Mouse (Mus musculus) left cerebral cortex, adult 11 months (tissue): ENCODE measurements around the gene H2-M10.6.
A peak's percentile ranks its signal among the peaks of the same experiment; 100 is the strongest.
"Not testable (repeated sequence)": the region's sequence is repeated elsewhere in the genome, so short reads cannot be mapped to it uniquely, and the experiment has no call there.

Experiments used
- DNase-seq: peaks from one replicate; pipeline ENCODE4 v3.0.0; 2022; ENCODE audit warnings: low spot score

The H2-M10.6 gene

DNA sequence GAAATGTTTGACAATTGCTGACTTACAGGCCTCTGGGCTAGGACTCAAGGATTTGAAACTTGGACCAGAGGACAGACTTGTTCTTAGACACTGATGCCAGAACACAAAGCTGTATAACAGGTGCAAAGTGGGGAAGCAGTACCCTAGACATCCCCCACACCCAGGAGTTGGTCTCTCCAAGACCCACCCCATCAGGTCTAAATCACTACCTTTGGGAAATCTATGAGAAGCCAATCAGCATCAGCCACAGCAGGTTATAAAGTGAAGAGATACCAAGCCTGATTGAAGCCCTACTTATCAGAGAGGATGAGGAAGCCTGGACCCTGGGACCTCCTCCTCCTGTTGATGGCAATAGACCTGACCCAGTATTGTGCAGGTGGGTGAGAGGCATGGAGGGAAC lies at the start of gene H2-M10.6:
TSS of gene H2-M10.6 (plus strand) at position 301 of the 400 bp plus-strand sequence.
- no peak for DNase-seq

DNA sequence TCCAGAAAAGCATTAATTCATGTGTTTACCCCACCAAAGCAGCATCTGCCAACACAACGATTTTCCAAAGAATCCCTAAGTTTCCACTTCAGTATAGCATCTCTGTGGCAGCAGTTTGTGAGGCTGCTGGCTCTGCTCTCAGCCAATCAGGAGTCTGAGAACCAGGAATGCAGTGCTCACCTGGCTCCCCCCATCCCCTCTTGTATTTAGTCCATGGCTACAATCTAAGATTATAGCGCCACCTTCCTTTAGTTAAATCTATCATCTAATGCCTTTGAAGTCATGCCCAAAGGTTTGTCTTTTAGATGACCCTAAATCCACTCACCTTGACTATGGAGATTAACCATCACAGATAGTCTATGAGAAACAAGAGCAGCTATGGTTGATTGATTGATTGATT lies 48.2 kb upstream of the H2-M10.6 start:
- no peak for DNase-seq

DNA sequence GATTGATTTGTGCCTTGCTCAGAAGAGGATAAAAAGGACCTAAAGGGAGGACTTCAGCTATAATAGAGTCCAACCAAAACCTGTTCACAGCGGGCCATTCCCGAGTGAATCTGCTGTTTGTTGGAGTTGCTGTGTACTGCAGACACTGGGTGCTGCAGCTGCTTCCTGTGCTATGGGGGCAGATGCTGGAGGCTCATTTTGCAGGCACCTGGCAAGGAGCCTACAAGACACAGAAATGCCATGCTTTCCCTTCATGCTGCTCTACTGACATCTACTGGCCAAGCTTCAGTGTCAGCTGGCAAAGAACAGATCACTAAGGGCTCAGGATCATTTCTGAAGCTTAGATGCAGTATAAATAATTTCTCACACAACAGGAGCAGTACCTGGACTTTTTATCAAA lies 47.7 kb upstream of the H2-M10.6 start:
- DNase-seq = peak; percentile 28

DNA sequence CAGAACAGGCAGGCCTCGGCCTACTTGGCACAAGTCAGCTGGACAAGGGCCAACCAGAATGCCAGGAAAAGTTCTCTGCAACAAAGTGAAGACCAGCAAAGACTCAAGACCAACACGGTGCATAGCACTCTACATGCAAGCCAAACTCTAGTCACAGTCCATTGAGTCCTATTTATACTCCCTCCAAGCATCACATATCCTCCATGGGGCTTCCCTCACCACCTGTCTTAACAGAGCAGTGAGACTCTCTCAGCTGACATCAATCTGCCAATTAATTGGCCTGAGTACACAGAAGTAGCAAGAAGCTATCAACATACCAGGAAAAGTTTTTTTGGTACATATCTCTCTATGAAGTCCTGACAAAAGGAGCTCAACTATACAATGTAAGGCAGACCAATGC lies 46.6 kb upstream of the H2-M10.6 start:
- DNase-seq = not testable (repeated sequence)

DNA sequence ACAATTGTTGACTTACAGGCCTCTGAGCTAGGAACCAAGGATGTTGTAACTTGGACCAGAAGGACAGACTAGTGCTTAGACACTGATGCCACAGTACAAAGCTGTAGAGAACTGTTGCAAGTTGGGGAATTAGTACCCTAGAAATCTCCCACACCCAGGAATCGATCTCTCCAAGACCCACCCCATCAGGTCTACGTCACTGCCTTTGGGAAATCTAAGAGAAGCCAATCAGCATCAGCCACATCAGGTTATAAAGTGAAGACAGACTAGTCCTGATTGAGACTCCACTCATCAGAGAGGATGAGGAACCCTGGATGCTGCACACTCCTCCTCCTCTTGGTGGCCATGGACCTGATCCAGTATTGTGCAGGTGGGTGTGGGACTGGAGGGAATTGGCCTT lies 39.4 kb upstream of the H2-M10.6 start, which contains the start of gene H2-M10.5:
TSS of gene H2-M10.5 (plus strand) at position 301 of the 400 bp plus-strand sequence.
- not testable (repeated sequence) for DNase-seq

DNA sequence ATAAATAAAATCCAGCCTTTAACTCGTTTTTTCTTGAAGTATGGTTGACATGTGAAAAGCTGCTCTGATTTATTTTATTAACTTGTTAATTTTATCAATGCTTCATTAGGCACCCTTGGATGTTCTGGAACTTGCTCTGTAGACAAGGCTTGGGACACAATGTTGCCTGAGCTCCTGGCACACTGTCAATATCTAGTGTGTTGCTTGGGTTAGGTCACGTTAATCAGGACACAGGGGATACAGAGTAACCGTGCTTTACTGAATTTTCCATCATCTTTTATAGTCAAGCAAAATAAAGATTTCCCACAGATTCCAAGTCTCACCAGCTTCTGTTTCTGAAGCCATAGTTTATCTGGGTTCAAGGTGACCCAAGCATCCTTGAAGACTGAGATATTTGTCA lies 30.4 kb upstream of the H2-M10.6 start:
- DNase-seq = no peak

DNA sequence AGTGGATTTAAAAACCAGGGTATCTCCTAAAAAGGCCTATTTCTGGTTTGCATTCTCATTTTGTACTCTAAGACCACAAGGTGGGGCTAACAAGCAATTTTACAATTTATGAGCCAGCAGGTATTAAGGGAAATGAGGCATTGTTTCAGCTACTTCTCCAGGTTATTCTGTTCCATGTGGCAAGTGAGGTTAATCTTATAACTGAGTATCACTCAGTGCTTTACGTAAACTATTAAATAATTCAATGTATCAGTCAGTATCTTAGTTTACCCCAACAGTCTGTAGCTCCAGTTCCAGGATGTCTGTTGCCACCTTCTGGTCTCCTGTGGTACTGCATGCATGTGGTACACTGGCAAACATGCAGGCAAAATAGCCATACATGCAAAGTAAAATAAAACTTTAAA lies 25.5 kb upstream of the H2-M10.6 start:
- DNase-seq = peak; percentile 10

DNA sequence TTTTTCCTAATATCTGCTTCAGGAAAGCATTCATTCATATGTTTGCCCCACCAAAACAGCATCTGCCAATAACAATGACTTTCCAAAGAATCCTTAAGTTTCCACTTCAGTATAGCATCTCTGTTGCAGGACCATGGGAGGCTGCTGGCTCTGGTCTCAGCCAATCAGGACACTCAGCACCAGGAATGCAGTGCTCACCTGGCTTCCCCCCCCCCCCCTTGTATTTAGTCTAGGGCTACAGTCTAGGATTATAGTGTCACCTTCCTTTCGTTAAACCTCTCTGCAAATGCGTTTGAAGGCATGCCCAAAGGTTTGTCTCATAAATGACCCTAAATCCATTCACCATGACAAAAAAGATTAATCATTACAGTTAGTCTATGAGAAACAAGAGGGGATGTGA lies 23.6 kb upstream of the H2-M10.6 start:
- DNase-seq = no peak

DNA sequence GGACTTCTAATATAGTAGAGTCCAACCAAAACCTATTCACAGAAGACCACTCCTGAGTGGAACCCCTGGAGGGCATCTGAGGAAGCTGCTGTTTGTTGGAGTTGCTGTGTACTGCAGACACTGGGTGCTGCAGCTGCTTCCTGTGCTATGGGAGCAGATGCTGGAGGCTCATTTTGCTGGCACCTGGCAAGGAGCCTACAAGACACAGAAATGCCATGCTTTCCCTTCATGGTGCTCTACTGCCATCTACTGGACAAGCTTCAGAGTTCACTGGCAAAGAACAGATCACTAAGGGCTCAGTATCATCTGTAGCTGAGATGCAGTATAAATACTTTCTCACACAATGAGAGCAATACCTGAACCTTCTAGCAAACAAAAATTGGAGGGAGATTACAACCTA lies 23.2 kb upstream of the H2-M10.6 start:
- DNase-seq = peak; percentile 76

DNA sequence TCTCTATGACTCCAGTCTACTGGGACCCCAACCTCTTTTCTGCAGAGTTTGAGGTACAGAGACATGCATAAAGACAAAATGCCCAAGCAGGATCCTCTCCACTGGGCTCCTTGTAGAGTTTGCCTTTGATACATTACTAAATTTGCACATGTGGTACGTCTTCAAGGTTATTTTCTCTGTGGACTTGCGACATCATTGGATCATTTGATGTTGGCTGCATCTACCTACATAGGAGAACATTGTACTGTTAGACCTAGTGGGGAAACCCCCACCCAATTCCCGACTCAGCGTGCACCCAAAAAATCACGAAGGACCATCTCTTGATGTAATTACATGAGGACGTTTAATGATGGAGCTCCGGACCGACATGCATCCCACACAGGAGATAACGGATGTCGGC lies 12.5 kb upstream of the H2-M10.6 start:
- DNase-seq = no peak

DNA sequence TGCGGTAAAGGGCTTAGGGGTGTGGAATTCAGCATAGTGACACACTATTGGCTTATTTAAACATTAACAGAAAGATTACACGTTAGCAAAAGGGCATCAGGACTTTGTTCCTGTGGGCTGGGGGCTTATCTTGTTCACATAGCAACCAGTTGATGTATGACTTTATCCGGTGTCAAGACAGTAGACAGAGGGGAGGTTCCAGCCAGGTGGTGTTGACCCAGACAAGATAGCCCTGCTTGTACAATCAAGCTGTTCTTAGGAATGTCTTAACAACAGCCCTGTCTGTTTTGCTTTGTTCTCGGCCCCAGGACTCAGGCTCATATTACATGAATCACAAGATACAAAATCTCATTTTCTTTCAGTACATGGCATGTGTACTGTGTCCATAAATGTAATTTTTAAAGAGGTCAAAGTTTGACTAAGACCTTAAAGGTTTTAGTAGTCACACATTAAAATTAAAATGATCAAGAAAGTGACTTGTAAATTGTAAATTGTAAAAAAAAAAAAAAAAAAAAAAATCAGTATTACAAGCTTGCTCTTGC lies 12.0 kb upstream of the H2-M10.6 start:
- not testable (repeated sequence) for DNase-seq

DNA sequence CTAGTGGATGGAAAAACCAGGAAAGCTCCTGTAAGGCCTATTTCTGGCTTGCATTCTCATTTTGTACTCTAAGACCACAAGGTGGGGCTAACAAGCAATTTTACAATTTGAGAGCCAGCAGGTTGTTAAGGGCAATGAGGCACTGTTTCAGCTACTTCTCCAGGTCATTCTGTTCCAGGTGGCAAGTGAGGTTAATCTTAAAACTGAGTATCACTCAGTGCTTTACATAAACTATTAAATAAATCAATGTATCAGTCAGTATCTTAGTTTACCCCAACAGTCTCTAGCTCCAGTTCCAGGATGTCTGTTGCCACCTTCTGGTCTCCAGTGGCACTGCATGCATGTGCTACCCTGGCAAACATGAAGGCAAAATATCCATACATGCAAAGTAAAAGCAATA lies 12.0 kb downstream of the H2-M10.6 start:
- peak; percentile 37 for DNase-seq

DNA sequence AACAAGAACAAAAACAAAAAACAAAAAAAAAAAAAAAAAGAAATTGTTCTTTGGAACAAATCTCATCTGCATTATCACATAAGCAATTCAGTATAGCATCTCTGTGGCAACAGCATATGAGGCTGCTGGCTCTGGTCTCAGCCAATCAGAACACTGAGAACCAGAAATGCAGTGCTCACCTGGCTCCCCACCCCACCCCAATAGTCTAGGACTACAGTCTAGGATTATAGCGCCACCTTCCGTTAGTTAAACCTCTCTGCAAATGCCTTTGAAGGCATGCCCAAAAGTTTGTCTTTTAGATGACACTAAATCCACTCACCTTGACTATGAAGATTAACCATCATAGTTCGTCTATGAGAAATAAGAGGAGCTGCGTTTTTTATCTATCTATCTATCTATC lies 13.6 kb downstream of the H2-M10.6 start:
- no peak for DNase-seq

DNA sequence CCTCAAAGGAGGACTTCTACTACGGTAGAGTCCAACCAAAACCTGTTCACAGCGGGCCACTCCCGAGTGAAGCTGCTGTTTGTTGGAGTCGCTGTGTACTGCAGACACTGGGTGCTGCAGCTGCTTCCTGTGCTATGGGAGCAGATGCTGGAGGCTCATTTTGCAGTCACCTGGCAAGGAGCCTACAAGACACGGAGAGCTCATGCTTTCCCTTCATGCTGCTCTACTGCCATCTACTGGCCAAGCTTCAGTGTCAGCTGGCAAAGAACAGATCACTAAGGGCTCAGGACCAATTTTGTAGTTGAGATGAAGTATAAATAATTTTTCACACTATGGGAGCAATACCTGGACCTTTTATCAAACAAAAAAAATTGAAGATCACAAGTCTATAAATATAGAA lies 14.0 kb downstream of the H2-M10.6 start:
- DNase-seq = peak; percentile 84

DNA sequence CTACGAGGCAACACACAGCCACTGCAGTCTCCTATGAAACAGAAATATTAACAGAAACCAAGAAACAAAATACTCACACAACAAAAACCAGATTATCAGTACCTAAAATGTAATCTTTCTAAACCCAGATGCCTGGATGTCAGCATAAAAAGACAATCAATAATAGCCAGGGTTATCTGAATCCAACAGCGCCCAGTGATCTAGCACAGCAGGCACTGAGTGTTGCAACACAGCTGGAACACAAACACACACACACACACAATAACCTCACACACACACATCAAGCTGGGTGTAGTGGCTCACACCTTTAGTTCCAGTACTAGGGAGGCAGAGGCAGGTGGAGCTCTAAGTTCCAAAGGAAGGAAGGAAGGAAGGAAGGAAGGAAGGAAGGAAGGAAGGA lies 16.5 kb downstream of the H2-M10.6 start:
- no peak for DNase-seq

DNA sequence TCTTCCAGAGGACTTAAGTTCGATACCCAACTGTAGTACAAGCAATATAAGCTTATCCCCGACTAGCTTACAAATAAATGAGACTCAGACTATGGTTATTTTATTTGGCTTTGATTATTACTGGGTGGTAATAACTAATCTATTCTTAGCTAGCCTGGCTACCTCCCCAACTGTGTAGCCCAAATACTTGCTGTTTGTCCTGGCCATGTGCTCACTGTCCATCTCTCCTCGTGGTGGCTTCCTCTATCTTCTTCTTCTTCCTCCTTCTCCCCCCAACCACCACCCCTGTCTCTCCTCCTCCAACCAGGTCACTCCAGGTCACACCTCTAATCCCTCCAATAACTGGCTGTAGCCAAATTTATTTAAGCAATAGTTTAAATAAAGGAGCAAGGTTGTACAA lies 18.5 kb downstream of the H2-M10.6 start:
- no peak for DNase-seq

DNA sequence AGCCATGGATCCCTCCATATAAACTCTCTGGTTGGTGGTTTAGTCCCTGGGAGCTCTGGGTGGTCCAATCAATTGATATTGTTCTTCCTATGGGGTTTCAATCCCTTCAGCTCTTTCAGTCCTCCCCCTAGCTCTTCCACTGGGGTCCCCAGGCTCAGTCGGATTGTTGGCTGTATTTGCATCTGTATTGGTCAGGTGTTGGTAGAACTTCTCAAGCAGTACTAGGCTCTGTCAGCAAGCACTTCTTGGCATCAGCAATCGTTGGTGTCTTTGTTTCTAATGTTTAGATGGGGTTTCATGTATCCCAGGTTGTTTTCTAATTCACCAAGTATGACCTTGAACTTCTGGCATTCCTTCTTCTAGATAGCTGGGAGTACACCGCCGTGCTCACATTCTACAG lies 20.7 kb downstream of the H2-M10.6 start:
- DNase-seq = no peak

DNA sequence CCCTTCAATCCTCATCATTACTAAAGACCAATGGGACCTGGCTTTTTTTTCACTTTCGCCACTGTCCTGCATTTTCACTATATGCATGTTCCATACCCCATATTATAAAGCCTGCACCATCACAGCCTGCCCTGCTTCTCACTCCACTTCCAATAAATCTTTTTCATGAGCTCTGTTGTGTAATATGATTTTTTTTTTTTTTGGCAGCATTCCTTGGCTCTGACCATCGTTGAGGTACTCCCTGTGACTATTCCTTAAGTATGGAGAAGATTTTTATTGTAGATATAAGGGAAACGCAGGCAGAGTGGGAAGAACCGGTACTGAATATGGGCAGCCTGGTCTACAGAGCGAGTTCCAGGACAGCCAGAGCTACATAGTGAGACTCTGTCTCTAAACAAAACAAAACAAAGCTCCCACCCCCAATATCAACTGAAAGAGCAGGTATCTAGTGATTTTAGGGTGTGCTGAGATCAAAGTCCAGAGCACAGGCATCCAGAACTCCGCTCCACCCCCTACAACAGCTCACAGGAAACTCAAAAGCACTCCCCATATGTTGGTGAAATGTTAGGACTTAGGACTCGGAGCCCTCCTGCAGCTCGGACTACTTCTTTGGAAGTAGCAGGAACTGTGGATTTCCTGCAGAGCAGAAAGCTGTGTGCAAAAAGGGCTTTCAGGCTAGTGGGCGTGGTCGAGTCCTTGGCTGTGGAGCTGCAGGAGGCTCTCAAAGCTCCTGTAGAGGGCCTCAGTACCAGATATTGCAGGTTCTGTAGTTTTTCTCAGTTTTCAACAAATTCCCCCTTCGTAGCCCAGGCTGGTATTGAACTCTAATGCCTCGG lies 23.8 kb downstream of the H2-M10.6 start:
- no peak for DNase-seq

DNA sequence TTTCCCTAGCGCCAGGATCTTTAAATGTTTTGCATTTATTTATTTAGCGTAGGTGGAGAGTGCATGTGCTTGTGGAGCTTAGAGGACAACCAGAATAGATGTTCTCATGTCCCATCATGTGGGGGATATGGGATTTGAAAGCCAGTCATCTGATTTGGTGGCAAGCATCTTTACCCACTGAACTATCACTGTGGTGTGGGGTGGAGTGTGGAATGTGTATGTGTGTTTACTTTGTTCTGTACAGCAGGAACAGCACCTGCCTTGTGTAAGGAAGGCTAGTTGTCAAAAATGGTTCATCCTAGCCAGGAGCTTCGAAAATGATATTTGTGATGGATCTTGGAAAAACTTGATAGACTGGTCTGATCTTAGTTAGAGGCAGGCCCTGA lies 24.4 kb downstream of the H2-M10.6 start:
- no peak for DNase-seq

DNA sequence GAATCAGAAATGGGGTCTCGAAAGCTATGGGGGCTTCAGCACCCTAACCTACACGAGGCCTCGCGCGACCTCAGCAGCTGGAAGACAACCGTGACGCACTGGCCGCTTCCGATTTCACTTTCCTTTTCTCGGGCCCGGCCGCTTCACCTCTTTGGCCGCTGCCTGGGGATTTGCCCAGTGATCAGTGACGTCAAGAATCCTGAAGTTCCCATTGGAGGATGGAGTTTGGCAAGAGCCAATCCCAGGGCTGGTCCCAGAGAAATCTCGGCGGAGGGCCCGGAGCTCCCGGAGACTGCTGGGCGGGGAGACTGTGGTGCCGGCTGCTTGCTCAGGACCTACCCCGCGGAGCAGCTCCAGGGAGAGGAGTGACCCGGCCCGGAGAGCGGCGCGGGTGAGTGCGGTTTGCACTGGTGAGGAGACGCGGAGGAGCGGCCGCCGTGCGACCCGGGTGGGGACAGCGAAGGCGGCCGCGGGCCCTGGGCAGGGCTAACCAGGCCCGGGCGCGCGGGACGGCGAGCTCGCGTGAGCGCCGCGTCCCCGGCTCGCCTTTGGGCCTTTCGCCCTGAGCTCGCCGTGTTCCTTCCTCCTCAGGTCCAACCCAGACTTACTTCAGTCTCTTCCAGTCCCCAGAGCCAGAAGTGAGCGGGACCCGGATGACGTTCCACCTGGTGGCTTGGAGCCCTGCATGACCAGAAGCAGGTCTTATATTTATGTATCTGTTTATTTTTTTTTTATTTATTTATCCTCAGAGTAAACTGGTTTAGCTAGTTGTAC lies 25.1 kb downstream of the H2-M10.6 start, which contains the start of gene Trim26:
TSS of gene Trim26 (plus strand) at position 261 of the 774 bp plus-strand sequence.
- DNase-seq = peak; percentile 94

DNA sequence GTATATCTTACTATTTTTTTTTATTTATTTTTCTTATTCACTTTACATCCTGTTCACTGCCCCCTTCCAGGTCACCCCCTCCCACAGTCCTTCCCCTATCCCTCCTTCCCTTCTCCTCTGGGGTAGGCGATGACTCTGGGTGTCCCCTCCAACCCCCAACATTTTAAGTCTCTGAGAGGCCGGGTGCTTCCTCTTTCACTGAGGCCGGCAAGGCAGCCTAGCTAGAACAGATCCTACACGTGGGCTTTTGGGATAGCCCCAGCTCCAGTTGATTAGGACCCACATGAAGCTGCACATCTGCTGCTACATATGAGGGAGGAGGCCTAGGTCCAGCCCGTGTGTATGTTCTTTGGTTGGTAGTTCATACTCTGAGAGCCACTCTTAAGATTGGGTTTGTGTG lies 27.0 kb downstream of the H2-M10.6 start:
- DNase-seq = no peak

DNA sequence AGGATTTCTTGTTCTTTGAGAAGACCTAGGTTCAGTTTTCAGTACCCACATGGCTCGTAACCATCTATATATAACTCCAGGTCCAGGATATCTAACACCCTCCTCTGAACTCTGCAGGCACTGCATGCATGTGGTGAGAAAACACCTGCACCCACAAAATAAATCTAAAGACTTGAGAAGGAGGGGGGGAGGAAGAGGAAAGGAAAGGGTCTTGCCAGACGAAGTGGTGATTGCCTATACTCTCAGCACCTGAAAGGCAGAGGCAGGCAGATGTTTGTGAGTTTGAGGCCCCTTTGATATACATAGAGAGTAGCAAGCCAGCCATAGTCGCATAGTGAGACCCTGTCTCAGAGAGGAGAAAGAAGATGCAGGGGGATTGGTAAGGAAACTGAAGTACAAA lies 28.0 kb downstream of the H2-M10.6 start:
- no peak for DNase-seq

DNA sequence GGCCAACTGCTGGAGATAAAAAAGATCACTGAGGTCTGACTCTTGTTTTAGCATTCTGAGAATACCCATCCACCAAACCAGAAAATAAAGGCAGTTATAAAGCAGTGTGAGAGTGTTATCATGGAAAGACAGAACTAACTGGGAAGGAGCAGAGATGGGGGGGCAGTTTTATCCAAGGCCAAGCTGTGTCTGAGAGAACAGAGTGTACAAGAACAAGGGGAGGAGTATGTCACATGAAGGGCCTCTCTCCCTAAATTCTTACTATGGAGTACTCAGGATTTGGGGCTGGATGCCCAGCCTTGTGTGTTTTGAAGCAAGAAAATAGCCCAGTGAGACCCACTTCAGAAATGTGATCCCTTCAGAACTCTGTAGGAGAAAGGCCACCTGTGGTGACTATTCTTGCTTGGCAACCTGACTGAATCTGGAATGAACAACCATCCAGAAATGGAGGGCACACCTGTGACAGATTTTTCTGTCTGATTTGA lies 29.0 kb downstream of the H2-M10.6 start:
- DNase-seq = no peak
